Mouse (Mus musculus) adipocyte (in vitro differentiated cells): ENCODE measurements around the gene Tctn3.

Experiments used
- DNase-seq: peaks from one replicate; pipeline ENCODE4 v3.0.0-alpha.2; 2016; ENCODE audit warnings: low spot score

The Tctn3 gene

GRCm38 (mm10) chr19:40555136-40555535 is 56.9 kb downstream of the Tctn3 start:
- DNase-seq: no peak

DNA sequence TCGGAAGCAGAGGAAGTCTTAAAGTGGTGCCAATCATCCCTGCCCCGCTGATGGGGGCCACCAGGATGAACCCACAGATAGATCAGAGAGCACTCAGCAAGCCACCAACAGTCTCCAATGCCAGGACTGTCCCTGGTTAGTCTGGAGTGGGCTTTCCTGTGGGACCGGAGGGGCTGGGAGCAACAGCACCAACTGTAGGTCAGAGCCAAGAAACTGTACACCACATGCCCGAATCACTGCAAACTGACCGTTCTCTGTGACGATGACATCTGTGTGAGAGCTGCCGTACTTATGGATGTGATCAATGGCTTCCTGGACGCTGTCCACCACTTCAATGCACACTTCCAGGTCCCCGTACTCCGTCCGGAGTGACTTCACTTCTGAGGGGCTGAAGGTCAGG is 57.7 kb downstream of the Tctn3 start:
- no peak for DNase-seq

GRCm38 (mm10) chr19:40553849-40554248 is 58.2 kb downstream of the Tctn3 start:
- no peak for DNase-seq

DNA sequence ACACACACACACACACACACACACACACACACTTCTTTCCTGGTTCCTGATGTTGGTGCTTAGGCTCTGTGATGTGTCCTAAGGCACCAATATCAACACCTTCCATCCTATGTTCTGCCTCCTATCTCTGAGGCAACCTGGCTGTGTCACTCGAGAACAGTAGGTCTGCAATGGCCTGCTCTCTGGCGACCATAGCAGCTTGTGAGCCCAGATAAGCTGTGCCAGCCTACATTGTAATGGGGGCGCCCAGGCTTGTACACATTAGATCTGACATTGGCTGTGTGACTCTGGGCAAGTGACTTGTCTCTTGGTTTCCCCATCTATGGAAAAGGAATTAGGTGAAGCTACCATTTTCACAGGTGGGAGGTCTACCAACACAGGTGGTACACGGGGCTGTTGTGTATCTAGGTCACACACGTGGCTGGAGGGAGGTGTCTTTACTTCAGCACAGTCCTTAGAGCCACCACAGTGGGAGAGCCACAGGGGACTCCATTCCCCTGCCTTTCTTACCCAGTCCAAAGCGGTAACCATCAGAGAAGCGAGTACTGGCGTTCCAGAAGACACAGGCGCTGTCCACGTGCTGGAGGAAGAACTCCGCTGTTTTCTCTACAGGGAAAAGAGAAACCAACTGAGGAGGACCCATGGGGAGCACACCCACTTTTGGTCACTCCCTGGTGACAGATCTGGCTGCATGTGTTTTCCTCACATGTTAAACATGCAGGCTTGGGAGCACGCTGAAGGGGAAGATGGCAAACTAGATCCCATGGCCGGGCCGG is 58.8 kb downstream of the Tctn3 start:
- DNase-seq: no peak

DNA sequence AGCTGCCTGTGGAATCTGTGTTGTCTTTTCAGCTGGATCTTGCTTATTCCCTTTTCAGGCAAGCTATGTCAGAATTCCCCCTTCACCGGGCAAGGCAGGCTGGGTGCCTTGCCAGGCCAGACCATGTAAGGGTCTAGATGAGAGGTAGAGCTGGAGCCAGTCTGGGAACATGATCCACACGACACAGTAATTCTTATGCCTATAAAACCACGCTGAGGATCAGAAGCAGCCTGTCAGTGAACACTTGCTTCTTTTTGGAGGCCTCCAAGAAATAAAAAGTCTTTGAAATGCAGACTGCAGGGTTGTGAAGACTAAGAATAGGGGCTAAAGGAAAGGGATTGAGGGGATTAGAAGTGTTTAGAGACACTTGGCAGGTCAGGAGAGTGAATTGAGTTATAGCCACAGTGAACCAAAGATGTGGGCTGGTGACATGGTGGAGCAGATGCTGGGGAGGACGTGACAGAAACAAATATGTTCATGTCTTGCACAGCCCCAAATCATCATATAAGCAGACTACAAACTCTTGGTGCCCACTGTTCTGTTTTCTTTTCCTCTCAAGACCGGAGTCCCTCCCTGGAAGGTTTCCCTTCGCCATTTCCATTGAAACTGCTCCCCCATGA is 62.4 kb downstream of the Tctn3 start:
- no peak for DNase-seq

GRCm38 (mm10) chr19:40548796-40549515 is 63.1 kb downstream of the Tctn3 start:
- DNase-seq: no peak

GRCm38 (mm10) chr19:40548386-40548785 is 63.6 kb downstream of the Tctn3 start:
- DNase-seq: no peak
